Mouse (Mus musculus) mouse trophoblast stem cell (cell line): ENCODE results near the gene Mknk2.

Experiments used
- in situ Hi-C, 2 experiments: fragments of 300-500 bp; cut with MseI, MboI; formaldehyde crosslinking; loops; 2 replicates in 1 of 2; 3 replicates in 1 of 2; pipeline ENCODE4 v1.15.1; 2025

Gene Mknk2

GRCm38 (mm10) chr10:80677942-80678436 is at the start of gene Mknk2:
Gene Mknk2 (minus strand): TSS chr10:80678112.
- in situ Hi-C loops, result no loop called here

DNA sequence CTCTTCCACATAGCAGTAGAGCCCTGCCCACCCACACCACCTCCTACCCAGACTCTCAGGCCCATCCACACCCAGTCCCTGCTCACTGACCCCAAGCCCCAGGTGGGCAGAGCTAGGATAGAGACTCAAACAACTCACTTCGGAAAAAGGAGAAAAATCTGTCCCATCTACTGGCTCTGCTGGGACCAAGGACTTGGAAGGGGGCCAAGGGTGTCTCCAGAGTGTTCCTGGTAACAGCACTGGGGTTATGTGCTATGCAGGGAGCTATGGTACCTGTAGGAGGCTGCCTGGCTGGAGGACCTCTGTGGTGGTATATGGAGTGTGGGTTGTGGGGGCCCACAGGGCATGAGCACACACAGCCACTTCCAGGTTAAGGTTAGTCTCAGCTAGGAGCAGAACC is 39.4 kb upstream of the Mknk2 start:
- in situ Hi-C loops, result no loop called here

- in situ Hi-C loops, result no loop called here
Measured at GRCm38 (mm10) chr10:80710834-80711233, 32.9 kb upstream of the Mknk2 start.

GRCm38 (mm10) chr10:80705479-80705878 is 27.6 kb upstream of the Mknk2 start:
- in situ Hi-C loops, result no loop called here

DNA sequence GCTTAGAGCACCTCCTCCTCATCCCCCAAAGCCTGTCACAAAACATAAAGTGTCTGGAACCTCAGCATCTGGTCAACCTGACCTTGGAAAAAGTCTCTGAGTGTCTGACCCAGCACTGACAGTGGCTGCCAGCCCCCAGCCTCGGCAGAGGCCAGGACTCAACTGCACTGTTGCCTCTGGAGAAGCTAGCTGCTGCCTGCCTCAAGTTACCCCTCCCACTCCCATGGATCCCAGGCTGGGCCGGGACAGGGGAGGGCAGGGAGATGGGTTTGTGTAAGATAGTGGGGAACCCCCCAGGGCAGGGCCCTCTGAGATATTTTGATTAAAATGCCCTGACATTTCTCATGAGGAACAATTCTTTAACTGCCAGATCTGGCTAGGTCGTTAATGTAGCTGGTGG is 27.1 kb upstream of the Mknk2 start:
- in situ Hi-C loops, result no loop called here

GRCm38 (mm10) chr10:80704418-80704817 is 26.5 kb upstream of the Mknk2 start:
- in situ Hi-C loops, result no loop called here

- in situ Hi-C loops, result no loop called here
Measured at GRCm38 (mm10) chr10:80703643-80704042, 25.7 kb upstream of the Mknk2 start.

DNA sequence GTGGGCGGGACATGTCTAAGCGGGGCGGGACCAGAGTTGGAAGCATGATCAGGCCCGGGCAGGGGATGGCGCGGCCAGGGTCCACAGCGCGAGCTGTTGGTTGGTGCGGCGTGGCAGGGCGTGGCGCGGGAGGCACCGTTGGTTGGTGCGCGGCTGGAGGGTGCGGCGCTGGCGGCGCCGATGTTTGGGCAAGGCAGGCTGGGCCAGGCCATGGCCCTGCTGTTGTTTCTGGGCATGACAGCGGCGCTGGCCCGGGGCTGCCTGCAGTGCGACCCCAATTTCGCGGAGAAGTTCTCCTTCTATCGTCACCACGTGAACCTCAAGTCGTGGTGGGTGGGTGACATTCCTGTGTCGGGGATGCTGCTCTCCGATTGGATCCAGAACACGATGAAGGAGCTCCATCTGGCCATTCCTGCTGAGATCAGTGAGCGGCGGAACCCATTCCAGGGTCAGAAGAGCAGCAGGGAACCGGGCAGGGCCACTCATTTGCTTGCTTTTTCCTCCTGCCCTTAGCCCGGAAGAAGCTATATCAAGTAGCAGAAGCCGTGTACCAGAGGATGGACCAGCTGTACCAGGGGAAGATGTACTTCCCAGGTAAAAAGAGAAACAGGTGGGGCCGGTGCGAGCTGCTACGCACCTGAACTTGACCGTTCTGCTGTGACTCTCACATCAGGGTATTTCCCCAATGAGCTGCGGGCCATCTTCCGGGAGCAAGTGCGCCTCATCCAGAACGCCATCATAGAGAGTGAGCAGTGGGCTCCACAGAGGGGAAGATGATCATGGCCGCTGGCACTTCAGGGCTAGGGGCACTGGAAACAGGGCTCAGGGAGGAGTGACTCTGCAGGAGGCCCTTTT is 24.9 kb upstream of the Mknk2 start:
- in situ Hi-C loops, result no loop called here

- in situ Hi-C loops, result no loop called here
Measured at GRCm38 (mm10) chr10:80701721-80702535, 24.0 kb upstream of the Mknk2 start, which contains the start of the genes Mob3a and Izumo4. Gene Mob3a (minus strand): TSS chr10:80701977. Gene Izumo4 (plus strand): TSS chr10:80702184.

DNA sequence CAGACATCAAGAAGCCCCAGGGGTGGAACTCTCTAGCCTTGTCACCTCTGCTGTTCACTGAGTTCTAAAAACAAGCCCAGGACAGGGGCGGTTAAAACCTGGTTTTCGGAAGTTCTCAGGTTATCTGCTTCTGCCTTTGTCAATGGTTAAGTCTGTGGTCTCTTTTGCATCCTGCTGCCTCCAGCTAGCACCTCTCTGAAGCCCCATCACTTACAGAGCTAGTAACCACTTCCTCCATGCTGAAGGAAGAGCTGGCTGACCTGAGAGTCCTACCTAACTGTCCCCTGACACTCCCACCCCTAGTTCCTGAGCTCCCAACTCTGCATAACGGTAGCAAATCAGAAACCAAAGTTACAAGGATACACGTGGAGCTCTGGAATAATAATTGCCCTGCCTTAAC is 22.8 kb upstream of the Mknk2 start:
- in situ Hi-C loops, result no loop called here

GRCm38 (mm10) chr10:80700038-80700504 is 22.2 kb upstream of the Mknk2 start:
- in situ Hi-C loops, result no loop called here

- in situ Hi-C loops, result no loop called here
Measured at GRCm38 (mm10) chr10:80698605-80699004, 20.7 kb upstream of the Mknk2 start.

- in situ Hi-C loops, result no loop called here
Measured at GRCm38 (mm10) chr10:80697812-80698211, 19.9 kb upstream of the Mknk2 start.

DNA sequence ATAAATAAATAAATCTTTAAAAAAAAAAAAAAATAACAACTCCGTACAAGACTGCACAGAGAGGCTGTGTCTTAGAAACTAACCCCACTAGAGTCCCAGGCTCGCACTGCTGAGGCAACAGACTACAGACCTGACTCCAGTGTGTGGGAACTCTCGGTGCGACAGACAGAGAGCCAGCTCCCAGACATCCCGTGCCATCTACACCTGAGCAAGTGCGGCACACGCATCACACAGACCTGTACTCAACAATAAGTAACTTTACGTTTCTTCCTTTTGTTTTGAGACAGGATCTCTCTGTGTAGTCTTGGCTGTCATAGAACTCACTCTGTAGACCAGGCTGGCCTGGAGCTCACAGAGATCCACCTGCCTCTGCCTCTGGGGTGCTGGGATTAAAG is 19.5 kb upstream of the Mknk2 start:
- in situ Hi-C loops, result no loop called here

DNA sequence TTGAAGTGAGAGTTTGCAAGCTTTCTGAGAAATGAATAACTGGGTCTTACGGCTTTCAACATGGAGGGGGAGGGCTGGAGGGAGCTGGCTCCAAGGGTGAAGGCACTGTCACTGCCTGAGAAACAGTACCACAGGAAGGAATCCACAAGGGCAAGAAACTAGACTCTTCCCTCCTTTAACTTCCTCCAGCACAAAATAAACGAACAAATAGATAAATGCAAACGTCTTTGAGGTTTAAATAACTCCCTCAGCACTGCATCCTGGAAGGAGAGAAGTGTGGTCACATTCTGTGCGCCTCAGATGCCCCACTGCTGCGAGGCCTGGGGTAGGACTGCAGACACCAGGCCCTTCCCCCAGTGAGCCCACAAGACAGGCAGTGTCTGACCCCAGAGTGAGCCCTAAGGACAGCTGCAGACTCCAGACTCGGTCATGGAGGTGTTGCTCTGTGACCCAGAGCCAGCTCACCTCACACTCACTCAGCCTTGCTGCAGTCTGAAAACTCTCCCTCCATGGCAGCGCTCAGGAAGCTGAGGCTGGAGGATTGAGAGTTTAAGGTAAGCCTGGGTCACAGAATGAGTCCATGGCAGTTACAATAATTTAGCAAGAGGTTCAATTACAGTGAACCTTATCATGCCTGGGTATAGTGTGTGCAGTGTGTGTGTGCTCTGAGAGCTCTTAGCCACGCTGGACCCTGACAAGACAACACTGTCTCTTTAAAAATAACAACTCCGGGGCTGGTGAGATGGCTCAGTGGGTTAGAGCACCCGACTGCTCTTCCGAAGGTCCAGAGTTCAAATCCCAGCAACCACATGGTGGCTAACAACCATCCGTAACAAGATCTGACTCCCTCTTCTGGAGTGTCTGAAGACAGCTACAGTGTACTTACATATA is 18.8 kb upstream of the Mknk2 start:
- in situ Hi-C loops, result no loop called here

- in situ Hi-C loops, result no loop called here
Measured at GRCm38 (mm10) chr10:80695801-80696501, 18.0 kb upstream of the Mknk2 start.

- in situ Hi-C loops, result no loop called here
Measured at GRCm38 (mm10) chr10:80695186-80695585, 17.3 kb upstream of the Mknk2 start.

DNA sequence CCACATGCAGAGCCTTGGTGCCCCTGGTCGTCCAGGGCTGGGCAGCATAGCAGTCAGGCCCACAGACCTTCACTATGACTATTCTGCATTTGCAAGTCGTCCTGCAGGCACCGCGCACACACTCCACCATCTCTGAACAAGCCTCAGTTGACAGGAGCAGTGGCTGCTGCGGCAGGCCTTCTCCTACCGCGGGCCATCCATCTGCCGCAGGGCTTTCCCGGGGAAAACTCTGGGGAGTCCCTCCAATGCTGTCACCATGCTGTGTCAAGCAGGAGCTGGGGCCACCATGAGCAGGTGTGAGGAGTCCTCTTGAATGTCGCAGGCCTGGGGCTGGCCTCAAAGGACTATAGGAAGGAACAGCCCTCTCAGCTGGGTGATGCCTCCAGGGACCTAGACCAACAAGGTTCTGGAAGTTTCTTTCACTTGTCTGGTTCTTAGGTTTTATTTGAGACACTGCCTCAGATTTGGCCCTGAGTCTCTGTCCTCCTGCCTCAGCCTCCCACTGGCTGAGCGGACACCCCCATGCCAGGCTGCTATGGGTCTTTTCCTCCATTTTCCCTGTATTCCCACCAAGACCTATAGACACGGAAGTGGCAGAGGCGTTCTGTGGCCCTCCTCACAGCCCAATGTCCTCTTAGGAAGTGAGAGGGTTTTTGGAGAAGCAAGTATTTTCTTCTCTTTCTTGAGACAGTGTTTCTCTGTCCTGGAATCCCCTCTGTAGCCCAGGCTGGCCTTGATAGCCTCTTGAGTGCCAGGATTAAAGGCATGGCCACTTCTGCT is 16.4 kb upstream of the Mknk2 start:
- in situ Hi-C loops, result no loop called here

DNA sequence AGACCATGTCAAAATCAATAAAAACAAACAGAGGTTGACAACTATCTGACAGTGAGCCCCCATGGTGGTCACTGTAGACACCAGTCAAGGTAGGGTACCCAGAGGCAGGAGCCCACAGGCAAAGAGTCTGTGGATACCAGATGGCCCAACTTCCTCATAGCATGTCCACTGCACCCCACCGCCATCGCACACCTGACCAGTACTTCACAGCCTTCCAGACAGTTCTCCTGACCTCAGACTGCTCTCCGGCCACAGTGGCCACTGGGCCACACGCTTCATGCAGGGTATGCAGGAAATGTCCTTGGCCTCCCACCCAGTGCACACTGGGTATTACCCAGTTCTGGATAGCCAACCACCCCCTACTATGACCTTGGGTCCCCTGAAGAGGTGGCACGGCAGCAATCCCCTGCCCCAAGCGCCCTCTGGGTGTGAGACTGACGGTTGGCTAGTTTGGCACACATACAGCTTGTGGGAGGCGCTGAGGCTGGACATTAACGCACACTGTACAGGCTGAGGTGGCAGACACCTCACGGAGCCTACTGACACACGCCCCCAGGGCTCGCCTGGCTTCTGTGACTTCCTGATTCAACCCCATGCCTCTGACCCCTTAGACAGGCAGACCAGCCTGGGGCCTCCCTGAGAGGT is 15.6 kb upstream of the Mknk2 start:
- in situ Hi-C loops, result no loop called here
